Mouse (Mus musculus) hindbrain, embryonic 16.5 days (tissue): ENCODE results near the gene Pkp2. TPM values are rescaled to one million over a fixed set of nuclear protein-coding genes. Genes with fewer than 3 reads are reported as not detected.
A peak's percentile ranks its signal among the peaks of the same experiment; 100 is the strongest.

ENCODE experiments used
- ATAC-seq: fragments of 200-750 bp; cut with Nextera tagmentation; 2 replicates; pipeline ENCODE4 v1.8.0; 2017; ENCODE audit warnings: moderate TSS enrichment, moderate library complexity
- H3K27ac ChIP-seq: fragments of 300-500 bp; sonication (generic); 2 replicates; pipeline ENCODE4 v1.5.1; 2014; ENCODE audit warnings: low read depth, mild to moderate bottlenecking, control low read depth, low read length, moderate library complexity
- H3K27me3 ChIP-seq: fragments of 300-500 bp; sonication (generic); replicated peaks from 2 replicates; pipeline ENCODE4 v1.6.1; 2014; ENCODE audit warnings: low read length; ENCODE audit not compliant: control insufficient read depth, insufficient read depth
- H3K36me3 ChIP-seq: fragments of 300-500 bp; sonication (generic); 2 replicates; pipeline ENCODE4 v1.6.1; 2014; ENCODE audit warnings: mild to moderate bottlenecking, low read length, moderate library complexity, mixed read lengths; ENCODE audit not compliant: control insufficient read depth, insufficient read depth
- H3K4me1 ChIP-seq: fragments of 300-500 bp; sonication (generic); 2 replicates; pipeline ENCODE4 v1.6.1; 2014; ENCODE audit warnings: low read depth, low read length; ENCODE audit not compliant: control insufficient read depth, insufficient read depth
- H3K4me2 ChIP-seq: fragments of 300-500 bp; sonication (generic); 2 replicates; pipeline ENCODE4 v1.6.1; 2014; ENCODE audit warnings: mild to moderate bottlenecking, low read length, control low read depth, moderate library complexity
- H3K4me3 ChIP-seq: fragments of 300-500 bp; sonication (generic); 2 replicates; pipeline ENCODE4 v1.5.1; 2014; ENCODE audit warnings: mild to moderate bottlenecking, low read length, control low read depth, moderate library complexity
- H3K9ac ChIP-seq: fragments of 300-500 bp; sonication (generic); 2 replicates; pipeline ENCODE4 v1.6.1; 2014; ENCODE audit warnings: low read depth, mild to moderate bottlenecking, control low read depth, low read length, moderate library complexity
- H3K9me3 ChIP-seq: fragments of 300-500 bp; sonication (generic); 2 replicates; pipeline ENCODE4 v1.6.1; 2014; ENCODE audit warnings: mild to moderate bottlenecking, low read length, moderate library complexity; ENCODE audit not compliant: control insufficient read depth
- WGBS: fragments of 180-500 bp; shearing (Covaris S2); extraction: QIAGEN DNeasy Blood & Tissue Kit; methylation state at CpG from one replicate; pipeline ENCODE4 v1.1.7; 2014; 5-methylcytosine and 5-hydroxymethylcytosine counted together
- polyA plus RNA-seq: library from polyadenylated mRNA; unstranded; fragments of >200 nt; fragmentation: Nextera tagmentation; extraction: Ambion mirVana; gene quantifications from 2 replicates; pipeline ENCODE4 v1.2.1, GENCODE M21; 2015

Pkp2 gene
- polyA plus RNA-seq, 1 experiment from 2014 or later = 1.8 TPM

- peaks cover 13% of the 10 kb centered on the region for H3K4me1 ChIP-seq
- peak; percentile 99 for ATAC-seq
- no peaks in the 10 kb centered on the region for H3K9me3 ChIP-seq
- peak within 1 kb of the TSS; percentile 86 for H3K4me2 ChIP-seq
- peak within 1 kb of the TSS; percentile 90 for H3K27ac ChIP-seq
- peak within 1 kb of the TSS; percentile 98 for H3K4me3 ChIP-seq
- under 1% methylated on average over 50 of the region's 50 CpGs for WGBS
- H3K36me3 ChIP-seq = peaks cover 6% of the 10 kb centered on the region
- H3K27me3 ChIP-seq = no peaks in the 10 kb centered on the region
- peak within 1 kb of the TSS; percentile 93 for H3K9ac ChIP-seq
Measured at GRCm38 (mm10) chr16:16302369-16303137, 89.4 kb downstream of the Pkp2 start, which contains the start of gene Yars2. Gene Yars2 (plus strand): TSS chr16:16302965.

- peak overlapping the region; percentile 93 for H3K9ac ChIP-seq
- H3K4me1 ChIP-seq = peaks cover 13% of the 10 kb centered on the region
- ATAC-seq = peak; percentile 83
- H3K27ac ChIP-seq = peak overlapping the region; percentile 90
- H3K9me3 ChIP-seq = no peaks in the 10 kb centered on the region
- H3K36me3 ChIP-seq = peaks cover 7% of the 10 kb centered on the region
- WGBS = under 1% methylated on average over 41 of the region's 61 CpGs
- H3K27me3 ChIP-seq = no peaks in the 10 kb centered on the region
- peak overlapping the region; percentile 86 for H3K4me2 ChIP-seq
- H3K4me3 ChIP-seq = peak overlapping the region; percentile 98
Measured at GRCm38 (mm10) chr16:16303138-16303827, 90.2 kb downstream of the Pkp2 start.

- H3K27me3 ChIP-seq = no peaks in the 10 kb centered on the region
- H3K4me1 ChIP-seq = peaks cover 13% of the 10 kb centered on the region
- H3K4me3 ChIP-seq = peak overlapping the region; percentile 98
- peak overlapping the region; percentile 93 for H3K9ac ChIP-seq
- no peak for ATAC-seq
- no peak overlapping the region for H3K27ac ChIP-seq
- peaks cover 10% of the 10 kb centered on the region for H3K36me3 ChIP-seq
- no peaks in the 10 kb centered on the region for H3K9me3 ChIP-seq
- H3K4me2 ChIP-seq = peak overlapping the region; percentile 86
- WGBS = 25% methylated on average over 7 of the region's 7 CpGs
Measured at GRCm38 (mm10) chr16:16303888-16304287, 90.8 kb downstream of the Pkp2 start.

- 84% methylated on average over 5 of the region's 5 CpGs for WGBS
- peaks cover 30% of the 10 kb centered on the region for H3K36me3 ChIP-seq
- ATAC-seq = peak; percentile 40; the same call in 1 of the 2 replicates
Measured at GRCm38 (mm10) chr16:16311319-16311718, 98.2 kb downstream of the Pkp2 start.

More at GRCm38 (mm10) chr16:16311319-16311718, 98.2 kb downstream of the Pkp2 start:
- Histone ChIP-seq H3K9ac (no peak overlapping the region), H3K9me3 (no peaks in the 10 kb centered on the region), H3K27me3 (no peaks in the 10 kb centered on the region), H3K4me3 (no peak overlapping the region), H3K27ac (no peak overlapping the region), H3K4me1 (no peaks in the 10 kb centered on the region), H3K4me2 (no peak overlapping the region)

Other genes starting within 250 kb of the Pkp2 start
- 25.3 and 26.6 TPM in 2 replicates for gene Yars2, start 89.6 kb downstream of the Pkp2 start, polyA plus RNA-seq
- 105 and 114 TPM in 2 replicates for gene Dnm1l, start 145.6 kb downstream of the Pkp2 start, polyA plus RNA-seq